Mouse (Mus musculus): Measurements from ENCODE around the gene Gm17482.

DNA sequence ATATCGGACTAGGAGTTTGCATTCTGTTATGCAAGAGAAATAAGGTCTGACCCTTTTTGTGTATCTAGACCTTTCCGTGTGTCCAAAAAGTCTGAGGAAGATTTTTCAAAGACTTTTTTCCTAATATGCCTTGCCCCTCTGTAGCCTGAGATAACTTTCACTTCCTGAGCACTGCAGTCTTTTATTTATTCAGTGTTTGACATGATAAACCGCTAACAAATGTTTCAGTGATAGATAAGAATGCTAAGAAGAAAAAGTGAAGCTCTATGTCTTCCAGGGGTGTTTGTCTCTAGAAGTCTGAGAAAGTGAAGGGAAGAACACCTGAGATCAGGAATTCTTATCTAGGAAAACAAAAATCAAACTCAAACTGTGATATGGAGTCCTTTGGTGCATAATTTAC, 26.4 kb upstream of the Gm17482 start:
- TF ChIP-seq CTCF (IDR thresholded peaks at IDR 0.05; ENCODE audit: insufficient read depth, low read depth, low read length) (no peak), POLR2A (IDR thresholded peaks at IDR 0.05; ENCODE audit: insufficient read depth, low read depth, low read length) (no peak)
